Mouse (Mus musculus) large intestine, adult 2 months (tissue): ENCODE results near the gene Rad17. TPM values are rescaled to one million over a fixed set of nuclear protein-coding genes. Genes with fewer than 3 reads are reported as not detected.
A peak's percentile ranks its signal among the peaks of the same experiment; 100 is the strongest.

Experiments
- DNase-seq: peaks from one replicate; pipeline ENCODE4 v3.0.0-alpha.2; 2012; ENCODE audit warnings: low read depth, low spot score
- WGBS: fragments of 180-500 bp; shearing (Covaris S2); methylation state at CpG from one replicate; pipeline ENCODE4 v1.1.7; 2018; 5-methylcytosine and 5-hydroxymethylcytosine counted together
- polyA plus RNA-seq: library from polyadenylated mRNA; depleted of rRNA; stranded (reverse); fragments of >200 nt; gene quantifications from 2 replicates; pipeline ENCODE4 v1.2.3, GENCODE M21; 2012; rRNA removed

Rad17 gene
- polyA plus RNA-seq: 3.2 and 3.6 TPM in 2 replicates

- WGBS: under 1% methylated on average over 73 of the region's 73 CpGs
- peak; percentile 44 for DNase-seq
Observed at GRCm38 (mm10) chr13:100650550-100651438, at the start of gene Rad17, which contains the start of gene Ak6. Gene Rad17, minus strand, starts transcription at chr13:100651051. Gene Ak6, plus strand, starts transcription at chr13:100650979.

- 92% methylated on average over 10 of the region's 10 CpGs for WGBS
Observed at GRCm38 (mm10) chr13:100698866-100699265, 48.0 kb upstream of the Rad17 start.

GRCm38 (mm10) chr13:100697541-100697940, 46.7 kb upstream of the Rad17 start:
- no peak for DNase-seq
- 89% methylated on average over 3 of the region's 3 CpGs for WGBS

More at GRCm38 (mm10) chr13:100698866-100699265, 48.0 kb upstream of the Rad17 start:
- DNase-seq: no peak

GRCm38 (mm10) chr13:100687513-100687912, 36.7 kb upstream of the Rad17 start:
- WGBS: 80% methylated on average over 7 of the region's 7 CpGs
- no peak for DNase-seq

GRCm38 (mm10) chr13:100684355-100684754, 33.5 kb upstream of the Rad17 start:
- WGBS: 67% methylated on average over 2 of the region's 2 CpGs

GRCm38 (mm10) chr13:100682837-100683236, 32.0 kb upstream of the Rad17 start:
- DNase-seq: no peak
- WGBS: 63% methylated on average over 2 of the region's 2 CpGs

More at GRCm38 (mm10) chr13:100684355-100684754, 33.5 kb upstream of the Rad17 start:
- no peak for DNase-seq

GRCm38 (mm10) chr13:100681615-100682014, 30.8 kb upstream of the Rad17 start:
- WGBS: 90% methylated on average over 8 of the region's 8 CpGs
- no peak for DNase-seq

GRCm38 (mm10) chr13:100675936-100676635, 25.2 kb upstream of the Rad17 start:
- DNase-seq: no peak
- WGBS: 83% methylated on average over 15 of the region's 15 CpGs

- DNase-seq: peak; percentile 25
- 13% methylated on average over 9 of the region's 9 CpGs for WGBS
Observed at GRCm38 (mm10) chr13:100670181-100670741, 19.4 kb upstream of the Rad17 start.

- under 1% methylated on average over 44 of the region's 44 CpGs for WGBS
- DNase-seq: peak; percentile 25
Observed at GRCm38 (mm10) chr13:100669291-100670022, 18.6 kb upstream of the Rad17 start, which contains the start of gene Ccdc125. Gene Ccdc125, plus strand, starts transcription at chr13:100669717.

GRCm38 (mm10) chr13:100659864-100660456, 9.1 kb upstream of the Rad17 start:
- peak; percentile 36 for DNase-seq
- WGBS: 29% methylated on average over 4 of the region's 4 CpGs

GRCm38 (mm10) chr13:100658091-100658490, 7.2 kb upstream of the Rad17 start:
- no peak for DNase-seq
- 87% methylated on average over 5 of the region's 5 CpGs for WGBS

- no peak for DNase-seq
- under 1% methylated on average over 63 of the region's 63 CpGs for WGBS
Observed at GRCm38 (mm10) chr13:100651439-100652186, 762 bp upstream of the Rad17 start, which contains the start of gene Taf9. Gene Taf9, plus strand, starts transcription at chr13:100651579.

- WGBS: 94% methylated on average over 8 of the region's 8 CpGs
- DNase-seq: no peak
Observed at GRCm38 (mm10) chr13:100648223-100648622, 2.6 kb downstream of the Rad17 start.

GRCm38 (mm10) chr13:100642471-100643209, 8.2 kb downstream of the Rad17 start:
- WGBS: 80% methylated on average over 4 of the region's 4 CpGs
- no peak for DNase-seq

GRCm38 (mm10) chr13:100634106-100634691, 16.7 kb downstream of the Rad17 start:
- WGBS: 87% methylated on average over 3 of the region's 3 CpGs

GRCm38 (mm10) chr13:100622241-100622640, 28.6 kb downstream of the Rad17 start:
- DNase-seq: no peak
- WGBS: 71% methylated on average over 4 of the region's 4 CpGs

More at GRCm38 (mm10) chr13:100634106-100634691, 16.7 kb downstream of the Rad17 start:
- DNase-seq: no peak
